Mouse (Mus musculus) frontal cortex, postnatal 14 days (tissue): ENCODE measurements around the gene Fmn2.

Source experiments
- DNase-seq, 2 experiments: peaks; one replicate each; pipeline ENCODE4 v3.0.0; 2022; ENCODE audit warnings: low spot score in 2 of 2

Gene Fmn2

GRCm38 (mm10) chr1:174659459-174660223, 158.0 kb downstream of the Fmn2 start:
- no peak for DNase-seq

- no peak for DNase-seq
Observed at GRCm38 (mm10) chr1:174665116-174665515, 163.5 kb downstream of the Fmn2 start.

GRCm38 (mm10) chr1:174669132-174669531, 167.5 kb downstream of the Fmn2 start:
- DNase-seq, result no peak

GRCm38 (mm10) chr1:174670846-174671245, 169.2 kb downstream of the Fmn2 start:
- no peak for DNase-seq

- DNase-seq, result no peak
Observed at GRCm38 (mm10) chr1:174674586-174674985, 173.0 kb downstream of the Fmn2 start.

- DNase-seq, result no peak
Observed at GRCm38 (mm10) chr1:174675316-174675715, 173.7 kb downstream of the Fmn2 start.

GRCm38 (mm10) chr1:174676187-174676586, 174.6 kb downstream of the Fmn2 start:
- DNase-seq, result no peak

- DNase-seq, result no peak
Observed at GRCm38 (mm10) chr1:174677211-174677610, 175.6 kb downstream of the Fmn2 start.

GRCm38 (mm10) chr1:174689301-174689700, 187.7 kb downstream of the Fmn2 start:
- no peak for DNase-seq

GRCm38 (mm10) chr1:174700871-174701270, 199.2 kb downstream of the Fmn2 start:
- no peak for DNase-seq

GRCm38 (mm10) chr1:174701835-174702234, 200.2 kb downstream of the Fmn2 start:
- DNase-seq, result no peak

- no peak for DNase-seq
Observed at GRCm38 (mm10) chr1:174703909-174704308, 202.3 kb downstream of the Fmn2 start.

- DNase-seq, result no peak
Observed at GRCm38 (mm10) chr1:174719729-174720458, 218.3 kb downstream of the Fmn2 start.

- no peak for DNase-seq
Observed at GRCm38 (mm10) chr1:174728771-174729170, 227.1 kb downstream of the Fmn2 start.

GRCm38 (mm10) chr1:174732715-174733114, 231.1 kb downstream of the Fmn2 start:
- DNase-seq, result no peak

- no peak for DNase-seq
Observed at GRCm38 (mm10) chr1:174738958-174739357, 237.3 kb downstream of the Fmn2 start.

- DNase-seq, result no peak
Observed at GRCm38 (mm10) chr1:174742667-174743066, 241.0 kb downstream of the Fmn2 start.

GRCm38 (mm10) chr1:174748520-174748919, 246.9 kb downstream of the Fmn2 start:
- DNase-seq, result no peak

GRCm38 (mm10) chr1:174750893-174751461, 249.4 kb downstream of the Fmn2 start:
- DNase-seq, result no peak

- no peak for DNase-seq
Observed at GRCm38 (mm10) chr1:174759354-174759753, 257.7 kb downstream of the Fmn2 start.

- DNase-seq, result no peak
Observed at GRCm38 (mm10) chr1:174765757-174766156, 264.1 kb downstream of the Fmn2 start.

- no peak for DNase-seq
Observed at GRCm38 (mm10) chr1:174766852-174767251, 265.2 kb downstream of the Fmn2 start.

GRCm38 (mm10) chr1:174771871-174772281, 270.3 kb downstream of the Fmn2 start:
- no peak for DNase-seq
